Mouse (Mus musculus): ENCODE results near the gene Mob3b.

DNA sequence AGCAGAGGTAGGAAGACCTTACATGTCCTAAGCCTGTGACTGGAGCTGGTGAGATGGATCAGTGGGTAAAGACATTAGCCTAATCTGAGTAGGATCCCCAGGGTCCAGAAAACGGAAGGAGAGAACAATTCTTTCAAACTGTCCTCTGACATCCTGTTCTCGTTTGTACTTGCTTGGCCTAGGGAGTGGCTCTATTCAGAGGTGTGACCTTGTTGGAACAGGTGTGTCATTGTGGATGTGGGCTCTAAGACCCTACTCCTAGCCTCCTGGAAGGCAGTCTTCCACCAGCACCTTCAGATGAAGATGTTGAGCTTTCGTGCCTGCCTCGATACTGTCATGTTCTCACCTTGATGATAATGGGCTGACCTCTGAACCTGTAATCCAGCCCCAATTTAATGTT is 251.1 kb downstream of the Mob3b start:
- TF ChIP-seq CTCF (IDR thresholded peaks at IDR 0.05; ENCODE audit: low read depth, low read length), result no peak
- no peak for TF ChIP-seq POLR2A (IDR thresholded peaks at IDR 0.05; ENCODE audit: extremely low read depth, insufficient read depth, low read length)

Measured in liver, adult 2 months (tissue).